Mouse (Mus musculus) neural tube, embryonic 11.5 days (tissue): ENCODE results near the gene Spata17. TPM values are rescaled to one million over a fixed set of nuclear protein-coding genes. Genes with fewer than 3 reads are reported as not detected.

Experiments used
- ATAC-seq: fragments of 200-750 bp; cut with Nextera tagmentation; 2 replicates; pipeline ENCODE4 v1.8.0; 2017; ENCODE audit warnings: moderate number of reproducible peaks, mild to moderate bottlenecking, moderate TSS enrichment, moderate library complexity; ENCODE audit not compliant: insufficient read depth, low FRiP score, low TSS enrichment
- DNase-seq: peaks from one replicate; pipeline ENCODE4 v3.0.0-alpha.2; 2015; ENCODE audit warnings: low spot score
- H3K27ac ChIP-seq: fragments of 300-500 bp; sonication (generic); 2 replicates; pipeline ENCODE4 v1.5.1; 2014; ENCODE audit warnings: low read depth, mild to moderate bottlenecking, low read length
- H3K27me3 ChIP-seq: fragments of 300-500 bp; sonication (generic); 2 replicates; pipeline ENCODE4 v1.6.1; 2014; ENCODE audit warnings: mild to moderate bottlenecking, low read length, mixed read lengths; ENCODE audit not compliant: control insufficient read depth, insufficient read depth
- H3K36me3 ChIP-seq: fragments of 300-500 bp; sonication (generic); 2 replicates; pipeline ENCODE4 v1.6.1; 2014; ENCODE audit warnings: mild to moderate bottlenecking, low read length, moderate library complexity, mixed read lengths; ENCODE audit not compliant: control insufficient read depth, insufficient read depth
- H3K4me1 ChIP-seq: fragments of 300-500 bp; sonication (generic); 2 replicates; pipeline ENCODE4 v1.6.1; 2014; ENCODE audit warnings: low read length, mixed read lengths; ENCODE audit not compliant: control insufficient read depth, insufficient read depth
- H3K4me2 ChIP-seq: fragments of 300-500 bp; sonication (generic); 2 replicates; pipeline ENCODE4 v1.6.1; 2014; ENCODE audit warnings: low read depth, mild to moderate bottlenecking, moderate library complexity
- H3K4me3 ChIP-seq: fragments of 300-500 bp; sonication (generic); 2 replicates; pipeline ENCODE4 v1.5.1; 2014; ENCODE audit warnings: low read depth, low read length
- H3K9ac ChIP-seq: fragments of 300-500 bp; sonication (generic); 2 replicates; pipeline ENCODE4 v1.6.1; 2014; ENCODE audit warnings: mild to moderate bottlenecking, low read length
- H3K9me3 ChIP-seq: fragments of 300-500 bp; sonication (generic); 2 replicates; pipeline ENCODE4 v1.6.1; 2016; ENCODE audit warnings: low read length; ENCODE audit not compliant: control insufficient read depth
- WGBS: fragments of 180-500 bp; shearing (Covaris S2); extraction: QIAGEN DNeasy Blood & Tissue Kit; methylation state at CpG from one replicate; pipeline ENCODE4 v1.1.7; 2014; 5-methylcytosine and 5-hydroxymethylcytosine counted together
- polyA plus RNA-seq: library from polyadenylated mRNA; unstranded; fragments of >200 nt; fragmentation: Nextera tagmentation; extraction: Ambion mirVana; gene quantifications from 2 replicates; pipeline ENCODE4 v1.2.1, GENCODE M21; 2014

Gene Spata17
- polyA plus RNA-seq, 1 experiment from 2014 or later = 1.7 TPM

DNA sequence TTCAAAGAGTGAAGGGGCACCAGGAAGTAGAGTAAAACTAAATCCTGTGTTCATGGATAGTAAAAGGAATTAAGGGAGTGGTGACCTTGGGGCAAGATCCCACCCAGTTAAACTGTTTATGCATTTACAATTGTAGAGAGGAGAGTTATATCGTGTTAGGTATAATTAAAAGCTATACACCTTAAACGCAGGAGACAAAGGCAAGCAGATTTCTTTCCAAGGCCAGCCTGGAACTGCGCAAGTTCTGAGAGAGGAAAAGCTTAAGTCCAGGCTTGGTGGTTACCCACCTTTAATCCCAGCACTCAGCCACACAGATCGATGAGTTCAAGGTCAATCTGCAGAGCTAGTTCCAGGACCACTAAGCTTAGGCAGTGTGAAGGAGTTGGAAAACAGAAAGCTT is 4.5 kb downstream of the Spata17 start:
- no peak for ATAC-seq
- 90% methylated on average over 4 of the region's 4 CpGs for WGBS
- Histone ChIP-seq H3K27me3 (no peaks in the 10 kb centered on the region), H3K27ac (no peak overlapping the region), H3K9me3 (no peaks in the 10 kb centered on the region), H3K9ac (no peak overlapping the region), H3K4me2 (no peak overlapping the region), H3K4me1 (no peaks in the 10 kb centered on the region), H3K36me3 (no peaks in the 10 kb centered on the region), H3K4me3 (no peak overlapping the region)
- DNase-seq = no peak

DNA sequence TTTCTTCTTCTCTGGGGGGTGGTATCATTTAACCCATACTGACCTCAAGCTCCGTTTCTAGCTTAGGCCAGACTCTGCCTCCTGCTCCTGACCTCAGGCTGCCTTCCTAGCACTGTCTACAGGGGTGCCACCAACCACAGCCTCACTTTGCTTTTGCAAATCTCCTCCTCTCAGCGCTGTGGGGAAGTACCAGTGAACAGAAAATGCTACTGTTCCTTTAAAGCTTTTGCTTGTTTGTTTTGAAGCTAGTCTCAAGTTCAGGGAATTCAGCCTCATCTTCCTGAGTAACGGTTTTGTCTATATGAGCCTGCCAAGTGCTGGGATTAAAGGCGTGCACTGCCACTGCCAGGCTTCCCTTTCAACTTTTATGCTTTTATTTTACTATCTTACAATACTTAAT is 5.8 kb downstream of the Spata17 start:
- H3K9me3 ChIP-seq = no peaks in the 10 kb centered on the region
- no peak overlapping the region for H3K4me3 ChIP-seq
- no peaks in the 10 kb centered on the region for H3K36me3 ChIP-seq
- WGBS = 63% methylated on average over 4 of the region's 4 CpGs
- H3K4me1 ChIP-seq = no peaks in the 10 kb centered on the region
- no peak overlapping the region for H3K9ac ChIP-seq
- no peak overlapping the region for H3K27ac ChIP-seq
- no peak overlapping the region for H3K4me2 ChIP-seq
- no peaks in the 10 kb centered on the region for H3K27me3 ChIP-seq
- no peak for DNase-seq
- ATAC-seq = no peak

DNA sequence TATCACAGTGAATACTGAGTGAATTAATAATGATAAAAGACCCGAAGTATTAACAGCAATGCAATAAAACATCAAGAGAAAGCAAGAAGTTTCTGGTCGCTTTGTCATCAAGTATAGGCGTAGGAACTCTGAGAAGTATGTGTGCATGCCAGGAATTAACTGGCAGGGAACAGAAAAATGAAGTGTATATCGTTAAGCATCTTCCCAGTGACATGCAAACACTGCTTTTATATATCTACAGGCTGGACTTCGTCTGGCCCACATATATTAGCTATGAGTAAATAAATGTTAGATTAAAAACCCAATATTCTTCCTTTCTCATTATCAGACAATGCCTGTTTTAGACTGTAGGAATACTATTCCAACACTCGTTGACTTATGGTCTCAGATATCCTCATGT is 9.8 kb downstream of the Spata17 start:
- WGBS = 85% methylated on average over 6 of the region's 6 CpGs
- no peak for DNase-seq

DNA sequence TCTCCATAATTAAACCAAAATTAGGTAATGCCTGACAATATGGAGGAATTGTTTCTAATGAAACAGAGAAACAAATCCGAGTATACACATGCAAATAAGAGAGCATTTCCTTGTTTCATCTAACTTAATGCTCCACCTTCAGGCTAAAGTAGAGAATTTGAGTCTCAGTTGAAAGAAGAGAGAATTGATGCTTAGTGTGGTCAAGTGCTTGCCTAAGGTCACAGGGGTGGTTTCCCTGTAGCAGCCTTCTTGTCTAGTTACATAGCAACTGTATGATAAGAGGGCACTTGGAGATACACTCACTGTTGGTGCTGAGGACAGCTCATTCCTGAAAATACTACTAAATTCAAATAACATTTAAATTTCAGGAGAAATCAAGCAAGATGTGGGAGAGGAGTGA is 36.7 kb downstream of the Spata17 start:
- WGBS = 74% methylated on average over 1 of the region's 1 CpGs
- no peak for ATAC-seq

More for the DNA sequence above, 9.8 kb downstream of the Spata17 start:
- Histone ChIP-seq H3K27ac (no peak overlapping the region), H3K4me1 (no peaks in the 10 kb centered on the region), H3K9ac (no peak overlapping the region), H3K36me3 (no peaks in the 10 kb centered on the region), H3K9me3 (no peaks in the 10 kb centered on the region), H3K27me3 (no peaks in the 10 kb centered on the region), H3K4me2 (no peak overlapping the region), H3K4me3 (no peak overlapping the region)
- ATAC-seq = no peak

DNA sequence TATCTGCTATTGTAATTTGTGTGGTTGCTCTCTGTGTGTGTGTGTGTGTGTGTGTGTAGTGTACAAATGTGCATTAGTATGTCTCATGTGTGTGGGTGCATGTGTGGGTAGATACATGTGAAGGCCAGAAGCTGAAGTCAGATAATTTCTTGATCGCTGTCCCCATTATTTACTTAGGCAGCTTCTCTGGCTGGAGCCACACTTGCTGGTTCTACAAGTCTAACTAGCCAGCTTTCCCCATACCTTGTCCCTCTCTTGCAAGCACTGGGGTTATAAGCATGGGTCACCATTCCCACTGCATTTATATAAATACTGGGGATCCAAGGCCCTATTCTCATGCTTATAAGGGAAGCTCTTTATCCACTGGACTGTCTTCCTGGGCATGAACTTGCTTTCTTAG is 39.3 kb downstream of the Spata17 start:
- DNase-seq = no peak
- H3K4me1 ChIP-seq = no peaks in the 10 kb centered on the region
- H3K27me3 ChIP-seq = no peaks in the 10 kb centered on the region
- H3K36me3 ChIP-seq = no peaks in the 10 kb centered on the region
- H3K27ac ChIP-seq = no peak overlapping the region
- no peak overlapping the region for H3K4me3 ChIP-seq
- no peak for ATAC-seq
- 90% methylated on average over 1 of the region's 1 CpGs for WGBS
- H3K4me2 ChIP-seq = no peak overlapping the region
- H3K9ac ChIP-seq = no peak overlapping the region
- no peaks in the 10 kb centered on the region for H3K9me3 ChIP-seq

More for the DNA sequence above, 36.7 kb downstream of the Spata17 start:
- no peak for DNase-seq
- Histone ChIP-seq H3K27ac (no peak overlapping the region), H3K4me2 (no peak overlapping the region), H3K9me3 (no peaks in the 10 kb centered on the region), H3K27me3 (no peaks in the 10 kb centered on the region), H3K9ac (no peak overlapping the region), H3K4me3 (no peak overlapping the region), H3K4me1 (no peaks in the 10 kb centered on the region), H3K36me3 (no peaks in the 10 kb centered on the region)

DNA sequence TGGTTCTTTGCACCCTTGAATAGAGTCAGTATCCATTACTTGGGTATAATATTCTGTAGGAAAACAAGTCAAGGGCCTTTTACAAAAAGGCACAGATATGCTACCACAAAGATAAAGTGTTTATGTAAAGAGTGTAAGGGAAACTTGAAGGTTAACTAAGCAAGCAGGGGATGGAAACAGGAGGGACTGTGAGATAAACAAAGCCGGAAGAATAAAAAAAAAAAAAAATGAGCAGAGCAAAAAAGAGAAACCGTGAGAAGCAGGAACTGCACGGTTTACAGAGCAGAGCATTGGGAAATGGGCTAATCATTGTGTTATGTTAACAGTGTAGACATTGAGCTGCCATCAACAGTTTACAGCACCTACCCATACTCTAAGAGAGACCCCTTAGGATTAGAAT is 44.9 kb downstream of the Spata17 start:
- 82% methylated on average over 3 of the region's 3 CpGs for WGBS
- no peak for ATAC-seq

DNA sequence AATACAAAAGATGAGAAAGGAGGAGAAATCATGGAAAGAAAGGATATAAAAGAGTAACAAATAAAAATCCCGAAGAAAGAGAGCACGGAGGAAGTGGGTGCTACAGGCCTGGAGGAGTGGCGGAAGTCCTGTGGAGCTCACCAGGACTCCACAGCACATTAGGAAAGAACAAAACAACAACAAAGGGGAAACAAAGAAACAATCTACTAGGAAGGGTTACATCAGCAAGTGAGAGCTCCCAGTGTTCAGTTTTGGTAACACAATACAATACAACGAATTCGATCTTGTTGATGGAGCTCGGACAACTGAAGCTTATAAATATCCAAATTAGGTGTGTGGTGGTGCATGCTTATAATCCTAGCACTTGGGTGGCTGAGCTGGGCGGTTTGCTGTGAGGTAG is 45.6 kb downstream of the Spata17 start:
- H3K4me3 ChIP-seq = no peak overlapping the region
- no peak overlapping the region for H3K27ac ChIP-seq
- no peaks in the 10 kb centered on the region for H3K27me3 ChIP-seq
- no peak overlapping the region for H3K9ac ChIP-seq
- ATAC-seq (no peak), DNase-seq (no peak)
- no peaks in the 10 kb centered on the region for H3K9me3 ChIP-seq
- 71% methylated on average over 7 of the region's 7 CpGs for WGBS
- H3K36me3 ChIP-seq = no peaks in the 10 kb centered on the region
- H3K4me1 ChIP-seq = no peaks in the 10 kb centered on the region
- H3K4me2 ChIP-seq = no peak overlapping the region

More for the DNA sequence above, 44.9 kb downstream of the Spata17 start:
- H3K27ac ChIP-seq = no peak overlapping the region
- no peak overlapping the region for H3K4me2 ChIP-seq
- H3K27me3 ChIP-seq = no peaks in the 10 kb centered on the region
- no peak for DNase-seq
- H3K36me3 ChIP-seq = no peaks in the 10 kb centered on the region
- H3K9me3 ChIP-seq = no peaks in the 10 kb centered on the region
- no peak overlapping the region for H3K4me3 ChIP-seq
- H3K4me1 ChIP-seq = no peaks in the 10 kb centered on the region
- no peak overlapping the region for H3K9ac ChIP-seq

DNA sequence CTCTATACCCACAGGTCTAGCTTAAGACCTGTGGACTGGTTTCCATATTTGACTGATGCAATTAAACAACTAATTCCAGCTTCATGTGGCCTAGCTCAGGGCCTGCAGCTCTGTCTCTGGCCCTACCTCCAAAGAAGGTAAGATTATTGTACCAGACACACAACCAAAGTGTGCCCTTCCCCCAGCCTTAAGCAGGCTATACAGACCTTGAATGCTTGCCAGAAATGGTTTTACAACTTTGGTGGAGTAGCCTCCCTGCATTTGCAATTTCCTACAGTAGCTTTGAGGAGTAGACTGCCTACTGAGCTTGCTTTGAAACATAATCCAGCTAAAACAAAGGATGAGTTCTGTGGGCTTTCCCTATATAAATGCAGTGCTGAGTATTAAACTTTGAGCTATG is 51.7 kb downstream of the Spata17 start:
- H3K4me3 ChIP-seq = no peak overlapping the region
- H3K4me2 ChIP-seq = no peak overlapping the region
- ATAC-seq (no peak), DNase-seq (no peak)
- H3K27ac ChIP-seq = no peak overlapping the region
- no peak overlapping the region for H3K9ac ChIP-seq
- H3K27me3 ChIP-seq = no peaks in the 10 kb centered on the region
- no peaks in the 10 kb centered on the region for H3K36me3 ChIP-seq
- no peaks in the 10 kb centered on the region for H3K4me1 ChIP-seq
- no peaks in the 10 kb centered on the region for H3K9me3 ChIP-seq

DNA sequence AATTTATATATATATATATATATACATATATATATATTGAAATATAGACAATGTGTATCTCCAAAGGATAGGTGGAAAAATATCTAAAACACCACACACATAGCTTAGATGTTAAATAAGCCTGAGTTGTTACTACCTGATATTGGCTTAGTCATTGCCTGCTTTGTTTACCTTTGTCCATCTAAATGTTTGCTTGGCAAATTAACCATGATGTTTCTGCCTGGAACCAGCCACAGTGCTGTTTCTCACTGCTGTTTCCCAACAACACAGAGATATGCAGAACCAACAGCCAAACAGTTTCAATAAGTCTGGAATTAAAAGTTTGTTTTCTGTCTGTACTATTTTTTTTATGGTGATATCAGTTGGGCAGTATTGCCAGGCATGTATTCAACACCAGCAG is 59.6 kb downstream of the Spata17 start:
- DNase-seq (no peak), ATAC-seq (no peak)
- H3K4me2 ChIP-seq = no peak overlapping the region
- H3K4me1 ChIP-seq = no peaks in the 10 kb centered on the region
- no peak overlapping the region for H3K27ac ChIP-seq
- no peak overlapping the region for H3K9ac ChIP-seq
- no peaks in the 10 kb centered on the region for H3K36me3 ChIP-seq
- no peaks in the 10 kb centered on the region for H3K9me3 ChIP-seq
- no peak overlapping the region for H3K4me3 ChIP-seq
- H3K27me3 ChIP-seq = no peaks in the 10 kb centered on the region
